Mouse (Mus musculus): Measurements from ENCODE around the gene Wdr37.
A peak's percentile ranks its signal among the peaks of the same experiment; 100 is the strongest.

Wdr37 gene

GRCm38 (mm10) chr13:8834573-8834972 is 37.1 kb downstream of the Wdr37 start:
- TF ChIP-seq CTCF (conservative IDR thresholded peaks at IDR 0.05; ENCODE audit: low read length): no peak
- no peak for TF ChIP-seq POU5F1 (IDR thresholded peaks at IDR 0.05; ENCODE audit: borderline replicate concordance, low read length)
- TF ChIP-seq NANOG (IDR thresholded peaks at IDR 0.05; ENCODE audit: borderline replicate concordance, low read length): no peak
- peaks cover 78% of the 10 kb centered on the region for H3K36me3 ChIP-seq (ENCODE audit: insufficient read depth, low read length)

GRCm38 (mm10) chr13:8831546-8832251 is 40.0 kb downstream of the Wdr37 start:
- no peaks in the 10 kb centered on the region for H3K27me3 ChIP-seq (ENCODE audit: insufficient read depth, low read length)
- H3K4me3 ChIP-seq (replicated peaks; ENCODE audit: low read length): no peak overlapping the region
- H3K4me1 ChIP-seq (replicated peaks; ENCODE audit: low read depth, low read length): peaks cover 31% of the 10 kb centered on the region
- TF ChIP-seq POU5F1 (IDR thresholded peaks at IDR 0.05; ENCODE audit: borderline replicate concordance, low read length): no peak
- H3K9me3 ChIP-seq (ENCODE audit: low read length): peaks cover 4% of the 10 kb centered on the region; the same call in 1 of the 2 replicates
- H3K36me3 ChIP-seq (ENCODE audit: insufficient read depth, low read length): peaks cover 78% of the 10 kb centered on the region

More at GRCm38 (mm10) chr13:8834573-8834972, 37.1 kb downstream of the Wdr37 start:
- no peaks in the 10 kb centered on the region for H3K27me3 ChIP-seq (ENCODE audit: insufficient read depth, low read length)
- peaks cover 15% of the 10 kb centered on the region for H3K4me1 ChIP-seq (replicated peaks; ENCODE audit: low read depth, low read length)
- H3K4me3 ChIP-seq (replicated peaks; ENCODE audit: low read length): no peak overlapping the region
- H3K9me3 ChIP-seq (ENCODE audit: low read length): no peaks in the 10 kb centered on the region

GRCm38 (mm10) chr13:8830696-8831095 is 41.0 kb downstream of the Wdr37 start:
- Histone ChIP-seq H3K4me1 (replicated peaks; ENCODE audit: low read depth, low read length) (peaks cover 31% of the 10 kb centered on the region), H3K36me3 (ENCODE audit: insufficient read depth, low read length) (peaks cover 68% of the 10 kb centered on the region), H3K4me3 (replicated peaks; ENCODE audit: low read length) (no peak overlapping the region), H3K9me3 (ENCODE audit: low read length) (peaks cover 4% of the 10 kb centered on the region; the same call in 1 of the 2 replicates), H3K27me3 (ENCODE audit: insufficient read depth, low read length) (no peaks in the 10 kb centered on the region)
- TF ChIP-seq POU5F1 (IDR thresholded peaks at IDR 0.05; ENCODE audit: borderline replicate concordance, low read length): no peak
- no peak for TF ChIP-seq NANOG (IDR thresholded peaks at IDR 0.05; ENCODE audit: borderline replicate concordance, low read length)
- no peak for TF ChIP-seq CTCF (conservative IDR thresholded peaks at IDR 0.05; ENCODE audit: low read length)

GRCm38 (mm10) chr13:8829784-8830183 is 41.9 kb downstream of the Wdr37 start:
- Histone ChIP-seq H3K9me3 (ENCODE audit: low read length) (peaks cover 4% of the 10 kb centered on the region; the same call in 1 of the 2 replicates), H3K4me3 (replicated peaks; ENCODE audit: low read length) (no peak overlapping the region), H3K27me3 (ENCODE audit: insufficient read depth, low read length) (no peaks in the 10 kb centered on the region), H3K36me3 (ENCODE audit: insufficient read depth, low read length) (peaks cover 59% of the 10 kb centered on the region), H3K4me1 (replicated peaks; ENCODE audit: low read depth, low read length) (peaks cover 31% of the 10 kb centered on the region)
- TF ChIP-seq CTCF (conservative IDR thresholded peaks at IDR 0.05; ENCODE audit: low read length): no peak
- no peak for TF ChIP-seq POU5F1 (IDR thresholded peaks at IDR 0.05; ENCODE audit: borderline replicate concordance, low read length)
- peak; percentile 13; the same call in 1 of the 2 replicates for TF ChIP-seq NANOG (IDR thresholded peaks at IDR 0.05; ENCODE audit: borderline replicate concordance, low read length)

- Histone ChIP-seq H3K36me3 (ENCODE audit: insufficient read depth, low read length) (peaks cover 50% of the 10 kb centered on the region), H3K27me3 (ENCODE audit: insufficient read depth, low read length) (no peaks in the 10 kb centered on the region), H3K4me1 (replicated peaks; ENCODE audit: low read depth, low read length) (peaks cover 31% of the 10 kb centered on the region), H3K4me3 (replicated peaks; ENCODE audit: low read length) (no peak overlapping the region), H3K9me3 (ENCODE audit: low read length) (peaks cover 4% of the 10 kb centered on the region; the same call in 1 of the 2 replicates)
- TF ChIP-seq NANOG (IDR thresholded peaks at IDR 0.05; ENCODE audit: borderline replicate concordance, low read length): no peak
- no peak for TF ChIP-seq POU5F1 (IDR thresholded peaks at IDR 0.05; ENCODE audit: borderline replicate concordance, low read length)
- TF ChIP-seq CTCF (conservative IDR thresholded peaks at IDR 0.05; ENCODE audit: low read length): no peak
Measured at GRCm38 (mm10) chr13:8828946-8829345, 42.8 kb downstream of the Wdr37 start.

- H3K4me1 ChIP-seq (replicated peaks; ENCODE audit: low read depth, low read length): peaks cover 11% of the 10 kb centered on the region; the same call in 1 of the 2 replicates
Measured at GRCm38 (mm10) chr13:8823546-8823945, 48.2 kb downstream of the Wdr37 start.

GRCm38 (mm10) chr13:8823120-8823519 is 48.6 kb downstream of the Wdr37 start:
- TF ChIP-seq NANOG (IDR thresholded peaks at IDR 0.05; ENCODE audit: borderline replicate concordance, low read length): no peak
- TF ChIP-seq POU5F1 (IDR thresholded peaks at IDR 0.05; ENCODE audit: borderline replicate concordance, low read length): no peak
- TF ChIP-seq CTCF (conservative IDR thresholded peaks at IDR 0.05; ENCODE audit: low read length): no peak
- peaks cover 11% of the 10 kb centered on the region; the same call in 1 of the 2 replicates for H3K4me1 ChIP-seq (replicated peaks; ENCODE audit: low read depth, low read length)
- H3K9me3 ChIP-seq (ENCODE audit: low read length): peaks cover 16% of the 10 kb centered on the region
- no peaks in the 10 kb centered on the region for H3K27me3 ChIP-seq (ENCODE audit: insufficient read depth, low read length)
- peaks cover 55% of the 10 kb centered on the region for H3K36me3 ChIP-seq (ENCODE audit: insufficient read depth, low read length)
- H3K4me3 ChIP-seq (replicated peaks; ENCODE audit: low read length): no peak overlapping the region

More at GRCm38 (mm10) chr13:8823546-8823945, 48.2 kb downstream of the Wdr37 start:
- H3K9me3 ChIP-seq (ENCODE audit: low read length): peaks cover 12% of the 10 kb centered on the region
- no peak overlapping the region for H3K4me3 ChIP-seq (replicated peaks; ENCODE audit: low read length)
- H3K27me3 ChIP-seq (ENCODE audit: insufficient read depth, low read length): no peaks in the 10 kb centered on the region
- TF ChIP-seq NANOG (IDR thresholded peaks at IDR 0.05; ENCODE audit: borderline replicate concordance, low read length): no peak
- no peak for TF ChIP-seq CTCF (conservative IDR thresholded peaks at IDR 0.05; ENCODE audit: low read length)
- TF ChIP-seq POU5F1 (IDR thresholded peaks at IDR 0.05; ENCODE audit: borderline replicate concordance, low read length): no peak
- H3K36me3 ChIP-seq (ENCODE audit: insufficient read depth, low read length): peaks cover 55% of the 10 kb centered on the region

GRCm38 (mm10) chr13:8822201-8822600 is 49.5 kb downstream of the Wdr37 start:
- Histone ChIP-seq H3K27me3 (ENCODE audit: insufficient read depth, low read length) (no peaks in the 10 kb centered on the region), H3K4me1 (replicated peaks; ENCODE audit: low read depth, low read length) (peaks cover 8% of the 10 kb centered on the region; the same call in 1 of the 2 replicates), H3K9me3 (ENCODE audit: low read length) (peaks cover 25% of the 10 kb centered on the region), H3K36me3 (ENCODE audit: insufficient read depth, low read length) (peaks cover 57% of the 10 kb centered on the region), H3K4me3 (replicated peaks; ENCODE audit: low read length) (no peak overlapping the region)
- no peak for TF ChIP-seq POU5F1 (IDR thresholded peaks at IDR 0.05; ENCODE audit: borderline replicate concordance, low read length)
- no peak for TF ChIP-seq NANOG (IDR thresholded peaks at IDR 0.05; ENCODE audit: borderline replicate concordance, low read length)
- no peak for TF ChIP-seq CTCF (conservative IDR thresholded peaks at IDR 0.05; ENCODE audit: low read length)

All from E14TG2a.4 (cell line).